Mouse (Mus musculus): ENCODE measurements around the gene Rabgap1l. TPM values are rescaled to one million over a fixed set of nuclear protein-coding genes. Genes with fewer than 3 reads are reported as not detected.

The Rabgap1l gene
- total and polyA plus RNA-seq, 2 experiments: 6.4 to 78.7 TPM

DNA sequence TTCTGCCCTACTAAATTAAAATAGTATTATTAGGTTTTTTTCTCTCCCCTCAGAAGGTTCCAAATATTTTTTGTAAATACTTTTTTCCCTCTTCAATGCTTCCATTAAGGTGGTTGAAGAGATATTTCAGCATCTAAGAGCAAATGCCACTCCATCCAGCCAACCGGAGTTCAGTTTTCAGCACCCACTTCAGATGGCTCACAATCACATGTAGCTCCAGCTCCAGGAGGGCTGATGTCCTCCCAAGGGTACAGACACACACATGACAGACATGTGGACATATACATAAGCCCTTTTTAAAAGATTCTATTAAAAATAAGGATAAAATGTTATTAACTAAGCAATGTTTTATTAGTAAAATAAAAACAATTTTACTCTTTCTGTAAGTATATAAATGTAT is 79.6 kb downstream of the Rabgap1l start:
- Histone ChIP-seq H3K9ac (ENCODE audit: low read depth, low read length) (no peak overlapping the region), H3K4me1 (ENCODE audit: control insufficient read depth, insufficient read depth, low read length) (no peaks in the 10 kb centered on the region), H3K79me2 (ENCODE audit: control insufficient read depth, insufficient read depth, low read length) (no peaks in the 10 kb centered on the region), H3K27me3 (ENCODE audit: control insufficient read depth, insufficient read depth, low read length) (no peaks in the 10 kb centered on the region), H3K4me3 (ENCODE audit: insufficient read depth, low read depth, low read length) (no peak overlapping the region), H3K36me3 (ENCODE audit: control insufficient read depth, insufficient read depth, low read length) (peaks cover 4% of the 10 kb centered on the region), H3K27ac (replicated peaks; ENCODE audit: insufficient read depth, low read depth, low read length) (no peak overlapping the region)
- 100% methylated on average over 1 of the region's 1 CpGs for WGBS
- DNase-seq (ENCODE audit: extremely low read depth, low read depth, low spot score): no peak
- TF ChIP-seq POLR2A (IDR thresholded peaks at IDR 0.05; ENCODE audit: extremely low read depth, insufficient read depth, low read length) (no peak), CTCF (IDR thresholded peaks at IDR 0.05; ENCODE audit: low read depth, low read length) (no peak)

GRCm38 (mm10) chr1:160710539-160710938 is 82.5 kb downstream of the Rabgap1l start:
- H3K36me3 ChIP-seq (ENCODE audit: control insufficient read depth, insufficient read depth, low read length): peaks cover 4% of the 10 kb centered on the region
- no peak for TF ChIP-seq CTCF (IDR thresholded peaks at IDR 0.05; ENCODE audit: low read depth, low read length)
- no peak for TF ChIP-seq POLR2A (IDR thresholded peaks at IDR 0.05; ENCODE audit: extremely low read depth, insufficient read depth, low read length)
- no peaks in the 10 kb centered on the region for H3K79me2 ChIP-seq (ENCODE audit: control insufficient read depth, insufficient read depth, low read length)
- no peak overlapping the region for H3K27ac ChIP-seq (replicated peaks; ENCODE audit: insufficient read depth, low read depth, low read length)
- DNase-seq (ENCODE audit: extremely low read depth, low read depth, low spot score): no peak
- H3K9ac ChIP-seq (ENCODE audit: low read depth, low read length): no peak overlapping the region
- H3K4me1 ChIP-seq (ENCODE audit: control insufficient read depth, insufficient read depth, low read length): no peaks in the 10 kb centered on the region
- no peak overlapping the region for H3K4me3 ChIP-seq (ENCODE audit: insufficient read depth, low read depth, low read length)
- no peaks in the 10 kb centered on the region for H3K27me3 ChIP-seq (ENCODE audit: control insufficient read depth, insufficient read depth, low read length)

GRCm38 (mm10) chr1:160704596-160704995 is 88.4 kb downstream of the Rabgap1l start:
- Histone ChIP-seq H3K36me3 (ENCODE audit: control insufficient read depth, insufficient read depth, low read length) (peaks cover 7% of the 10 kb centered on the region), H3K27me3 (ENCODE audit: control insufficient read depth, insufficient read depth, low read length) (no peaks in the 10 kb centered on the region), H3K4me3 (ENCODE audit: insufficient read depth, low read depth, low read length) (no peak overlapping the region), H3K4me1 (ENCODE audit: control insufficient read depth, insufficient read depth, low read length) (no peaks in the 10 kb centered on the region), H3K79me2 (ENCODE audit: control insufficient read depth, insufficient read depth, low read length) (no peaks in the 10 kb centered on the region), H3K9ac (ENCODE audit: low read depth, low read length) (no peak overlapping the region), H3K27ac (replicated peaks; ENCODE audit: insufficient read depth, low read depth, low read length) (no peak overlapping the region)
- TF ChIP-seq POLR2A (IDR thresholded peaks at IDR 0.05; ENCODE audit: extremely low read depth, insufficient read depth, low read length) (no peak), CTCF (IDR thresholded peaks at IDR 0.05; ENCODE audit: low read depth, low read length) (no peak)
- DNase-seq (ENCODE audit: extremely low read depth, low read depth, low spot score): no peak
- 99% methylated on average over 2 of the region's 2 CpGs for WGBS

DNA sequence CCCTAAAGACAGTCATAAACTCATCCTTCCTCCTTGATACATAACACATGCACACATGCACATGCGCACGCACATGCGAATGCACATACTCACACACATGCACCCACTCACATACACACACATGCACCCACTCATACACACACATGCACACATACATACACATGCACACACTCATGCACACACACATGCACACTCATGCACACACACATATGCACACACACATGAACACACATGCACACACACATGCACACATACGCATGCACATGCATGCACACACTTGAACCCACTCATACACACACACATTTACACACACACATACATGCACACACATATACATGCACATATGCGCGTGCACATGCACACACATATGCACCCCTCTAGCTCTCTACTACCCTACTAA is 89.2 kb downstream of the Rabgap1l start:
- DNase-seq (ENCODE audit: extremely low read depth, low read depth, low spot score): no peak
- peaks cover 7% of the 10 kb centered on the region for H3K36me3 ChIP-seq (ENCODE audit: control insufficient read depth, insufficient read depth, low read length)
- H3K4me3 ChIP-seq (ENCODE audit: insufficient read depth, low read depth, low read length): no peak overlapping the region
- H3K79me2 ChIP-seq (ENCODE audit: control insufficient read depth, insufficient read depth, low read length): no peaks in the 10 kb centered on the region
- 98% methylated on average over 6 of the region's 6 CpGs for WGBS
- TF ChIP-seq CTCF (IDR thresholded peaks at IDR 0.05; ENCODE audit: low read depth, low read length) (no peak), POLR2A (IDR thresholded peaks at IDR 0.05; ENCODE audit: extremely low read depth, insufficient read depth, low read length) (no peak)
- no peak overlapping the region for H3K9ac ChIP-seq (ENCODE audit: low read depth, low read length)
- H3K27me3 ChIP-seq (ENCODE audit: control insufficient read depth, insufficient read depth, low read length): no peaks in the 10 kb centered on the region
- no peak overlapping the region for H3K27ac ChIP-seq (replicated peaks; ENCODE audit: insufficient read depth, low read depth, low read length)
- no peaks in the 10 kb centered on the region for H3K4me1 ChIP-seq (ENCODE audit: control insufficient read depth, insufficient read depth, low read length)

- peak; percentile 96 for DNase-seq (ENCODE audit: extremely low read depth, low read depth, low spot score)
- WGBS: 4% methylated on average over 1 of the region's 1 CpGs
- Histone ChIP-seq H3K4me3 (ENCODE audit: insufficient read depth, low read depth, low read length) (no peak overlapping the region), H3K27ac (replicated peaks; ENCODE audit: insufficient read depth, low read depth, low read length) (peak overlapping the region; percentile 66; the same call in 1 of the 2 replicates), H3K9ac (ENCODE audit: low read depth, low read length) (no peak overlapping the region), H3K4me1 (ENCODE audit: control insufficient read depth, insufficient read depth, low read length) (peaks cover 28% of the 10 kb centered on the region), H3K36me3 (ENCODE audit: control insufficient read depth, insufficient read depth, low read length) (no peaks in the 10 kb centered on the region), H3K27me3 (ENCODE audit: control insufficient read depth, insufficient read depth, low read length) (no peaks in the 10 kb centered on the region), H3K79me2 (ENCODE audit: control insufficient read depth, insufficient read depth, low read length) (no peaks in the 10 kb centered on the region)
- TF ChIP-seq POLR2A (IDR thresholded peaks at IDR 0.05; ENCODE audit: extremely low read depth, insufficient read depth, low read length) (no peak), CTCF (IDR thresholded peaks at IDR 0.05; ENCODE audit: low read depth, low read length) (no peak)
These were observed 99.9 kb downstream of the Rabgap1l start for GRCm38 (mm10) chr1:160693094-160693447.

GRCm38 (mm10) chr1:160692224-160693093 is 100.6 kb downstream of the Rabgap1l start:
- 0 out of 2 replicates have a peak overlapping the region, but pooled peaks have one; percentile 43 for H3K9ac ChIP-seq (ENCODE audit: low read depth, low read length)
- WGBS: 65% methylated on average over 6 of the region's 6 CpGs
- H3K79me2 ChIP-seq (ENCODE audit: control insufficient read depth, insufficient read depth, low read length): no peaks in the 10 kb centered on the region
- no peak for TF ChIP-seq CTCF (IDR thresholded peaks at IDR 0.05; ENCODE audit: low read depth, low read length)
- no peak for TF ChIP-seq POLR2A (IDR thresholded peaks at IDR 0.05; ENCODE audit: extremely low read depth, insufficient read depth, low read length)
- H3K27me3 ChIP-seq (ENCODE audit: control insufficient read depth, insufficient read depth, low read length): no peaks in the 10 kb centered on the region
- peak overlapping the region; percentile 88 for H3K27ac ChIP-seq (replicated peaks; ENCODE audit: insufficient read depth, low read depth, low read length)
- H3K36me3 ChIP-seq (ENCODE audit: control insufficient read depth, insufficient read depth, low read length): no peaks in the 10 kb centered on the region
- no peak overlapping the region for H3K4me3 ChIP-seq (ENCODE audit: insufficient read depth, low read depth, low read length)
- peak; percentile 93 for DNase-seq (ENCODE audit: extremely low read depth, low read depth, low spot score)
- H3K4me1 ChIP-seq (ENCODE audit: control insufficient read depth, insufficient read depth, low read length): peaks cover 28% of the 10 kb centered on the region
